Mouse (Mus musculus): ENCODE results near the gene Mt1. TPM values are rescaled to one million over a fixed set of nuclear protein-coding genes. Genes with fewer than 3 reads are reported as not detected.
"Not testable (repeated sequence)": the region's sequence is repeated elsewhere in the genome, so short reads cannot be mapped to it uniquely, and the experiment has no call there.

Mt1 gene
- total RNA-seq (2021), result 100 to 1,000 TPM; 241 to 243 TPM
- long read RNA-seq, experiment 1, transcript Mt1-201 (3 exons, 549 nt), result major isoform, 167 of 171 reads
- long read RNA-seq, experiment 1, partial matches to known transcripts, result 0 of 171 reads
- long read RNA-seq, experiment 1, other reads (novel, unspliced or antisense), result 0 of 171 reads
- long read RNA-seq, experiment 2, transcript Mt1-201 (3 exons, 549 nt), result major isoform, 98 of 103 reads
- long read RNA-seq, experiment 2, partial matches to known transcripts, result 1 of 103 reads
- long read RNA-seq, experiment 2, other reads (novel, unspliced or antisense), result 0 of 103 reads

- DNase-seq (ENCODE audit: low spot score in 2 of 2), result peak; percentile 82 to 86
Measured at GRCm38 (mm10) chr8:94178857-94179712, at the start of gene Mt1. Gene Mt1 (plus strand): TSS chr8:94179082.

GRCm38 (mm10) chr8:94129133-94129789 lies 49.6 kb upstream of the Mt1 start:
- no peak for DNase-seq (ENCODE audit: low spot score in 2 of 2)

- no peak for DNase-seq (ENCODE audit: low spot score in 2 of 2)
Measured at GRCm38 (mm10) chr8:94130126-94130525, 48.8 kb upstream of the Mt1 start.

- DNase-seq (ENCODE audit: low spot score in 2 of 2), result no peak
Measured at GRCm38 (mm10) chr8:94132096-94132495, 46.8 kb upstream of the Mt1 start.

- DNase-seq (ENCODE audit: low spot score in 2 of 2), result not testable (repeated sequence)
Measured at GRCm38 (mm10) chr8:94134601-94135000, 44.3 kb upstream of the Mt1 start.

- DNase-seq (ENCODE audit: low spot score in 2 of 2), result no peak
Measured at GRCm38 (mm10) chr8:94135556-94135955, 43.3 kb upstream of the Mt1 start.

GRCm38 (mm10) chr8:94136192-94136591 lies 42.7 kb upstream of the Mt1 start:
- DNase-seq (ENCODE audit: low spot score in 2 of 2), result no peak

GRCm38 (mm10) chr8:94136933-94137332 lies 41.9 kb upstream of the Mt1 start, which contains the start of gene Mt4:
Gene Mt4 (plus strand): TSS chr8:94137197.
- DNase-seq (ENCODE audit: low spot score in 2 of 2), result no peak

- DNase-seq (ENCODE audit: low spot score in 2 of 2), result no peak
Measured at GRCm38 (mm10) chr8:94140266-94140795, 38.6 kb upstream of the Mt1 start.

GRCm38 (mm10) chr8:94148236-94148635 lies 30.6 kb upstream of the Mt1 start:
- DNase-seq (ENCODE audit: low spot score in 2 of 2), result no peak

- DNase-seq (ENCODE audit: low spot score in 2 of 2), result no peak
Measured at GRCm38 (mm10) chr8:94150925-94151324, 28.0 kb upstream of the Mt1 start.

GRCm38 (mm10) chr8:94152513-94153300 lies 26.2 kb upstream of the Mt1 start, which contains the start of gene Mt3:
Gene Mt3 (plus strand): TSS chr8:94152607.
- DNase-seq (ENCODE audit: low spot score in 2 of 2), result no peak

- no peak for DNase-seq (ENCODE audit: low spot score in 2 of 2)
Measured at GRCm38 (mm10) chr8:94153451-94153850, 25.4 kb upstream of the Mt1 start.

- DNase-seq (ENCODE audit: low spot score in 2 of 2), result no peak
Measured at GRCm38 (mm10) chr8:94154537-94154936, 24.3 kb upstream of the Mt1 start.

- no peak for DNase-seq (ENCODE audit: low spot score in 2 of 2)
Measured at GRCm38 (mm10) chr8:94156092-94156491, 22.8 kb upstream of the Mt1 start.

- not testable (repeated sequence) for DNase-seq (ENCODE audit: low spot score in 2 of 2)
Measured at GRCm38 (mm10) chr8:94165772-94166171, 13.1 kb upstream of the Mt1 start.

- DNase-seq (ENCODE audit: low spot score in 2 of 2), result peak; percentile 73 to 89
Measured at GRCm38 (mm10) chr8:94167244-94167643, 11.6 kb upstream of the Mt1 start.

- no peak for DNase-seq (ENCODE audit: low spot score in 2 of 2)
Measured at GRCm38 (mm10) chr8:94169547-94169946, 9.3 kb upstream of the Mt1 start.

GRCm38 (mm10) chr8:94171321-94171755 lies 7.5 kb upstream of the Mt1 start:
- no peak for DNase-seq (ENCODE audit: low spot score in 2 of 2)

- DNase-seq (ENCODE audit: low spot score in 2 of 2), result peak; percentile 55 to 70
Measured at GRCm38 (mm10) chr8:94172075-94172808, 6.6 kb upstream of the Mt1 start, which contains the start of gene Mt2. Gene Mt2 (plus strand): TSS chr8:94172664.

All from adrenal gland, postnatal 4 days (tissue).